Mouse (Mus musculus) kidney, adult 11 months (tissue): Measurements from ENCODE around the gene Gm2696.
A peak's percentile ranks its signal among the peaks of the same experiment; 100 is the strongest.

Experiments used
- DNase-seq: peaks from one replicate; pipeline ENCODE4 v3.0.0; 2022

Gm2696 gene

DNA sequence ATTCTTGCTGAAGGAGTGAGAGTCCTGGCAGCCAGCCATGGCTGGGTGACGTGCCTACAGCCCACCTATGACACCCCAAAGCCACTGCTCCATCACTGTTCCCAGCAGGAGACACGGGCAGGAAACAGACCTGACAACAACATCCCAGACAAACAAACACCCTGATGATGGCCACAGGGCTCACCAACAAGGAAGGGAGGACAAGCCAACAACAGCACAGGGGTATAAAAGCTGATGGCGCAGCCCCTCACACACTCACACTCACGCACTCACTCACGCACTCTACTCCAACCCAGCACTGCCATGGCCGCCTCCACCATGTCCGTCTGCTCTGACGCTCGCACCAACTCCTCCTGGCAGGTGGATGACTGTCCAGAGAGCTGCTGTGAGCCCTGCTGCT lies 38.1 kb downstream of the Gm2696 start, which contains the start of gene Gm10318:
Gm10318 (plus strand) TSS at position 301 of the 400 bp plus-strand sequence.
- no peak for DNase-seq

DNA sequence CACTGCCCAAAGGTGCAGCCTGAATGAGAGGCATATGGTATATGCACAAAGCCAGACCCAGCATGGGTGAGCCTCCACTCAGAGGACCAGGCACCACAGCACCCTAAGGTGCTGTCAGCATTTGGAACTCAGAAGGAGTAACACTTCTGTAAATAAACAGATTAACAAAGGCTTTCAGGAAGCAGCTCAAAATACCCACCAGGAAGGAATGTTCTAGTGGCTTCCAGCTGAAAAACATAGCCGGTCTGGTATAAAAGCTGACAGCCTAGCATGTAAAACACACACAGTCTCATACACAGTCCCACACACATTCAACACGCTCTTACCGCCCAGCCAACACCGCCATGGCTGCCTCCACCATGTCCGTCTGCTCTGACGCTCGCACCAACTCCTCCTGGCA lies 47.2 kb downstream of the Gm2696 start, which contains the start of gene Gm3285:
Gm3285 (plus strand) TSS at position 301 of the 400 bp plus-strand sequence.
- DNase-seq: no peak

DNA sequence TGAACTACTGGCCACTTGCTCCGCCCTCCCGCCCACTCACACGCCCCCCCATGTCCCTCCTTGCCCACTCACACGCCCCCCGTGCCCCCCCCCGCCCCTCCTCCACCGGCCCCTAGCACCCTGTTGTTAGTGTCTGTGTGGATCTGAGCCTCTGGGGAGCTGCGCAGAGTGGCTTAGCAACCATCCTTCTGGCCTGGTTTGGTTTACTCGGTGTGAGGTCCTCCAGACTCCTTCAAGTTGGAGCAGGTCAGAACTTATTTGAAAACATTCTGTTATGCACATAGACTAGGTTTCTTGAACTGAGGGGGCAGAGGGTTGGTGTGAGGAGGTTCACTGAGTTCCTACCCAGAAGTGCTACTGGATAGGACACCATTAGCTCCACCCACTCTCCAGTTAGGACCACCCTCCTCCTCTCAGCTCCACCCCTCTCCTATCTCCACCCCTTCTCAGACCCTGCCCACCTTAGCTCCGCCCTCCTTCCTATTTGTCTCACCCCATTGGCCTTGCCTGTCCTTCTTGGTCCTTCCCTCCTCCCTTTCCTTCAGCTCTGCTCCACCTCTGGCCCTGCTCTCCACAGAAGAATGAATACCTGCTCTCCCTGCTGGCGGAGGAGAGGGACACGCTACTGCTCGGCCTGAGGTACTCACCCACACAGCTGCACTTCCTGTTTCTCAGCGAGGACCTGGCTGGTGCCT lies 49.7 kb downstream of the Gm2696 start:
- peak; percentile 83 for DNase-seq

DNA sequence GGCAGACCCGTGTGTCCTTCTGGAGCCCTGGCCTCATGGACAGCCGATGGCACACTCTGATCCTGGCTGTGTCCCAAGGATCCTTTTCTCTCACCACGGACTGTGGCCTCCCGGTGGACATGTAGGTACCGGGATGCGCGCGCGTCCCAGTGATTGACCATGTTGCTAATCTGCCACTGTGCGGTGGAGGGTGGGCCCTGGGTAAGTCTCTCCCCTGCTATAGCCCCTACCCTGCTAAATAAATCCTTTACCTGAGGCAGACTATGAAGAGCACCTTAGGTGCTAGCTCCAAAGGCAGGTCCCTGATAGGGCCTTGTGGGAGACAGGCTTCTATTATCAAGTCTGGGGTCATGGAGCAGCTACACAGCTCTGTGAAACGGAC lies 50.3 kb downstream of the Gm2696 start:
- DNase-seq: no peak

DNA sequence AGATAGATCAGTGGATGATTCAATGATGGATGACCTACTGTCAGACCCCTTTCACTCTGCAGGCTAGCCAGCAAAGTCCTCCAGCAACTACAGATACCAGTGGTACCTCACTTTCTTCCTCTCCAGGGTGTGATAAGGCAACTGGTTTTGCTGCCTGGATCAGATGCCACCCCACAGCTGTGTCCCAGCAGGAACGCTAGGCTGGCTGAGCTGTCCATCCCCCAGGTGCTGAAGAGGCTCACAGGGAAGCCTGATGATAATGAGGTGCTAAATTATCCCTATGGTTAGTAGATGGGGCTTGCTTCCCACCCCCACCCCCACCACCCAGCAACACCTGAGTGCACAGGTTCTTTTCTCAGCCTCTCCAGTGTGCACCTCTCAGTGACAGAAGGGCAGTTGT lies 53.1 kb downstream of the Gm2696 start:
- DNase-seq: no peak

DNA sequence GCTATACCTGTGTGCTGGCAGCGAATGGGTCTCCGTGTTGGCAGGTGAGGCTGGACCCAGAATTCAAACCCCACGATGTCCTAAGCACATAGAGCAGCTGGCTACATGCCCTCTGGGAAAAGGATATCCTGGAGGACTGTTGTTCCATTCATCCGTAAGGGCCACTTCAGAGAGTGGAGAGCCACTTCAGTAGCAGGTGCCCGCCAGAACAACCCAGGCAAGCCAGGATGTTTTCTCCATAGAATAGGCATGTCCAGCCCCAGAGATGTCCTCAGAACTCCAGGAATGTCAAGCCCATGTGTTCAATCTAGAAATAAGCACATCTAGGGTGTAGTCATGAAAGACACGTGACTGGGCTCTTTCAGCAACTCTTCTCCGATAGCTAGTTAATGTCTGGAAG lies 55.2 kb downstream of the Gm2696 start:
- no peak for DNase-seq

DNA sequence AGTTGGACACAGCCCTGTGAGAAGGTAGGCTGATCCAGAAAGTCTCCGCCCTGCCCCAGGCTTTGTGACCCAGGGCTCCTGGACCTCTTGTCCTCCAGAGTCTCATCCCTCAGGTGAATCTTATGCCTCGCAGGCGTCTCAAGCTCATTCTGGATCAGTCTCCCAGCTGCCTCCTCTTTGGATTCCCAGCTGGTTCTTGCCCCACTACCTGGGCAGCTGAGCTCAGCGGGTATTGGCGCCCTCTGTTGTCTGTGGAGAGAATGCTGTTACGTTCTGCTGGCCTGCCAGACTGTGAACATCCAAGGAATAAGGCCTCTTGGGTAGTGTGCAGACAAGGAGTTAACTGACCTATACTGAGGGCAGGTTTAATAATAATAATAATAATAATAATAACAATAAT lies 64.5 kb downstream of the Gm2696 start:
- no peak for DNase-seq

DNA sequence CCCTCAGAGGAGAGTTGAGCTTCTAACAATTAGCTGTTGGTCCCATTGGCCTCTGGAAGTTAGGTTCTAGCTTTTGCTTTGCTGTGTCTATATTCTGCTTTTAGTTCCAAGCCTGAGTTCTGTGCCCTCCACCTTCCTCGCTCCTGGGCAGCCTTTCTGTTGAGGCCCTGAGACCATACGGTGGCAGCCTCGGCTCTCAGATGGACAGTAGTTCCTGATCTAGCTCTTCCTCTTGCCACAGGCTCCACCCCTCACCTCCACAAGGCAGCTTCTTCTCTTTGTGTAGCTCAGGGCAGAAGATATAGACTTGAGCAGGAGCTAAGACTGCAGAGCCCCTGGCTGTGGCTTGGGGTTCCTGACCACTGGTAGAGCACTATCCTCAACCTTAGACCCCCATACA lies 65.8 kb downstream of the Gm2696 start:
- DNase-seq: no peak

DNA sequence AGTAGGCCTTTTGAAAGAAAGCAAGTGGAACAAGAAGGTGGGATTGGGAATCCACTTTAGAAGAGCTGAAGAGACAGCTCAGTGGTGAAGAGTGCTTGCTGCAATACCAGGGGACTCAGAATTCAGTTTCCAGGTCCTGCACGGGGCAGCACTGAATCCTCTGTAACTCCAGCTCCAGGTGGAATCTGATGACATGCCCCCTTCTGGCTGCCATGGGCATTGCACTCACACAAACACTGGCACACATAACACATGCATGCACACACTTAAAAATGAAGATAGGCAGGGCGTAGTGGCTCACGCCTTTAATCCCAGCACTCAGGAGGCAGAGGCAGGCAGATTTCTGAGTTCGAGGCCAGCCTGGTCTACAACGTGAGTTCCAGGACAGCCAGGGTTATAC lies 68.1 kb downstream of the Gm2696 start:
- DNase-seq: no peak
